Mouse (Mus musculus): ENCODE data around the gene Dnajc12.

DNA sequence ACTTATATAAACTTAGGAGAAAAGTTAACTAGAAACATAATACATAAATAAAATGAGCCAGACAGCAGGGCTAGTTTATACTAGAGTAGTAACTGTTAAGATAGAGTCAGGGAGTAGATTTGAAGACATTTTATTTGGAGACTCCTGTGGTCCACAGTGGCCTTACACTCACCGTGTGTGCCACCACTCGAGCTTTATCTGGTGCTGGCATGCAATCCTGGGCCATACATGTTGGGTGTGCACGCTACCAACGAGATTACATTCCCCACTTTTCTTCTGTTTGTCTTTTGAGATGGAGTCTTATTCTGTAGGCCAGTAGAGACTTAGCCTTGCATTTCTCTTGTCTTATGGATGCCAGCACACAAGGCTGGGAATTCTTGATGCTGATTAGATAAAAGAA is 71.7 kb downstream of the Dnajc12 start:
- TF ChIP-seq GATA1 (IDR thresholded peaks at IDR 0.05; ENCODE audit: low read length) (peak; percentile 24; the same call in 1 of the 2 replicates), TAL1 (IDR thresholded peaks at IDR 0.05; ENCODE audit: low read length) (peak; percentile 56)

Measured in erythroblast, embryonic 14.5 days (primary cell).